Mouse (Mus musculus) stomach, postnatal 0 days (tissue): Measurements from ENCODE around the gene Six5.
"Not testable (repeated sequence)": the region's sequence is repeated elsewhere in the genome, so short reads cannot be mapped to it uniquely, and the experiment has no call there.

Experiments used
- CTCF ChIP-seq: IDR thresholded peaks from 2 replicates; pipeline ENCODE4 v1.5.1; 2016; ENCODE audit warnings: antibody characterized with exemption, low read depth, mild to moderate bottlenecking, moderate library complexity
- EP300 ChIP-seq: optimal IDR thresholded peaks from 2 replicates; pipeline ENCODE3; 2016; ENCODE audit warnings: antibody characterized with exemption

- peak; percentile 53 for TF ChIP-seq CTCF
- not testable (repeated sequence) for TF ChIP-seq EP300
Observed at GRCm38 (mm10) chr7:19071024-19071423, 23.4 kb upstream of the Six5 start.
